Mouse (Mus musculus) cortical plate, adult 2 months (tissue): ENCODE data around the gene Serpina10.

Experiments used
- CTCF ChIP-seq: fragments of 200-500 bp; IDR thresholded peaks from 2 replicates; pipeline ENCODE4 v1.5.1; 2011; ENCODE audit warnings: mild to moderate bottlenecking, control low read depth, low read length; ENCODE audit not compliant: insufficient read depth; ENCODE audit errors: extremely low read depth
- POLR2A ChIP-seq: fragments of 200-500 bp; IDR thresholded peaks from 2 replicates; pipeline ENCODE4 v1.6.1; 2011; ENCODE audit warnings: mild to moderate bottlenecking, low read length, control low read depth; ENCODE audit not compliant: insufficient read depth; ENCODE audit errors: extremely low read depth

- TF ChIP-seq CTCF (no peak), POLR2A (no peak)
Observed at GRCm38 (mm10) chr12:103659171-103659570, 27.9 kb upstream of the Serpina10 start.
